Mouse (Mus musculus) C2C12 (cell line): ENCODE measurements around the gene Ankdd1b.

Experiments
- CEBPB ChIP-seq: IDR thresholded peaks from one replicate; pipeline ENCODE4 v1.6.1; 2011; ENCODE audit warnings: low read depth, mild to moderate bottlenecking, control low read depth, moderate library complexity
- CTCF ChIP-seq: IDR thresholded peaks from one replicate; pipeline ENCODE4 v1.5.1; 2011; ENCODE audit not compliant: control insufficient read depth, insufficient read depth, insufficient read length
- MAX ChIP-seq: IDR thresholded peaks from one replicate; pipeline ENCODE4 v1.6.1; 2011; ENCODE audit warnings: mild to moderate bottlenecking, control low read depth
- MYOD1 ChIP-seq: IDR thresholded peaks from one replicate; pipeline ENCODE4 v1.6.1; 2011; ENCODE audit warnings: low read depth; ENCODE audit not compliant: control insufficient read depth, insufficient read length
- MYOG ChIP-seq: IDR thresholded peaks from one replicate; pipeline ENCODE4 v1.6.1; 2011; ENCODE audit not compliant: control insufficient read depth, insufficient read length; ENCODE audit errors: extremely low read depth
- USF1 ChIP-seq: IDR thresholded peaks from one replicate; pipeline ENCODE4 v1.6.1; 2011; ENCODE audit warnings: low read depth, mild to moderate bottlenecking, control low read depth, moderate library complexity

- TF ChIP-seq USF1: no peak
- no peak for TF ChIP-seq CTCF
- TF ChIP-seq CEBPB: no peak
- TF ChIP-seq MAX: no peak
- TF ChIP-seq MYOD1: no peak
- TF ChIP-seq MYOG: no peak
These were observed 43.4 kb upstream of the Ankdd1b start for GRCm38 (mm10) chr13:96514154-96514942.
